Mouse (Mus musculus) MEL (cell line): ENCODE data around the gene Sass6. TPM values are rescaled to one million over a fixed set of nuclear protein-coding genes. Genes with fewer than 3 reads are reported as not detected.
A peak's percentile ranks its signal among the peaks of the same experiment; 100 is the strongest.

Experiments
- DNase-seq: peaks from one replicate; pipeline ENCODE4 v3.0.0; 2011; ENCODE audit warnings: low read depth, low spot score
- H3K27ac ChIP-seq: 2 replicates; pipeline ENCODE4 v1.5.1; 2012; ENCODE audit warnings: low read depth, mild to moderate bottlenecking, control low read depth, low read length, moderate library complexity; ENCODE audit not compliant: control insufficient read depth
- H3K27me3 ChIP-seq, 2 experiments: fragments of 150-350 bp in 1 of 2; sonication (generic) in 1 of 2; 2 replicates each; pipeline ENCODE4 v1.6.1; 2012; ENCODE audit warnings: low read length in 2 of 2, mild to moderate bottlenecking in 2 of 2, improper control_type of control experiment in 1 of 2, moderate library complexity in 1 of 2; ENCODE audit not compliant: insufficient read depth in 2 of 2, control insufficient read depth in 1 of 2
- H3K36me3 ChIP-seq, 2 experiments: 2 replicates each; pipeline ENCODE4 v1.6.1; 2012 to 2014; ENCODE audit warnings: low read length in 2 of 2, improper control_type of control experiment in 1 of 2, inconsistent platforms in 1 of 2, mild to moderate bottlenecking in 1 of 2; ENCODE audit not compliant: insufficient read depth in 2 of 2, control insufficient read depth in 1 of 2
- H3K4me1 ChIP-seq, 2 experiments: fragments of 150-350 bp in 1 of 2; sonication (generic) in 1 of 2; 2 replicates each; pipeline ENCODE4 v1.6.1; 2012; ENCODE audit warnings: low read length in 2 of 2, improper control_type of control experiment in 1 of 2, mild to moderate bottlenecking in 1 of 2; ENCODE audit not compliant: insufficient read depth in 2 of 2, control insufficient read depth in 1 of 2
- H3K4me3 ChIP-seq, 2 experiments: fragments of 150-350 bp in 1 of 2; sonication (generic) in 1 of 2; 2 replicates each; pipeline ENCODE4 v1.5.1; 2012; ENCODE audit warnings: low read depth in 2 of 2, low read length in 2 of 2, mild to moderate bottlenecking in 2 of 2, moderate library complexity in 2 of 2, control low read depth in 1 of 2, improper control_type of control experiment in 1 of 2; ENCODE audit not compliant: control insufficient read depth in 1 of 2, insufficient read depth in 1 of 2
- H3K79me2 ChIP-seq: 2 replicates; pipeline ENCODE4 v1.6.1; 2012; ENCODE audit warnings: mild to moderate bottlenecking, low read length, moderate library complexity; ENCODE audit not compliant: control insufficient read depth, poor library complexity, insufficient read depth
- H3K9ac ChIP-seq: 2 replicates; pipeline ENCODE4 v1.6.1; 2012; ENCODE audit warnings: low read depth, mild to moderate bottlenecking, control low read depth, low read length, moderate library complexity; ENCODE audit not compliant: control insufficient read depth, poor library complexity, severe bottlenecking
- H3K9me3 ChIP-seq: fragments of 150-350 bp; sonication (generic); replicated peaks from 2 replicates; pipeline ENCODE4 v1.6.1; 2012; ENCODE audit warnings: mild to moderate bottlenecking, low read length, improper control_type of control experiment, moderate library complexity; ENCODE audit not compliant: insufficient read depth
- BHLHE40 ChIP-seq: IDR thresholded peaks from 2 replicates; pipeline ENCODE4 v1.6.1; 2012; ENCODE audit warnings: low read depth, mild to moderate bottlenecking, inconsistent platforms, low read length, improper control_type of control experiment, borderline replicate concordance
- CHD1 ChIP-seq: IDR thresholded peaks from 2 replicates; pipeline ENCODE4 v1.6.1; 2012; ENCODE audit warnings: low read depth, mild to moderate bottlenecking, inconsistent platforms, low read length, improper control_type of control experiment
- CHD2 ChIP-seq: IDR thresholded peaks from 2 replicates; pipeline ENCODE4 v1.6.1; 2011; ENCODE audit warnings: low read length, improper control_type of control experiment
- E2F4 ChIP-seq: IDR thresholded peaks from 2 replicates; pipeline ENCODE4 v1.6.1; 2011; ENCODE audit warnings: low read depth, low read length, improper control_type of control experiment, borderline replicate concordance
- EP300 ChIP-seq, 2 experiments: IDR thresholded peaks; 2 replicates each; pipeline ENCODE4 v1.6.1; 2011; ENCODE audit warnings: improper control_type of control experiment in 2 of 2, low read length in 2 of 2, low read depth in 1 of 2, mild to moderate bottlenecking in 1 of 2
- ETS1 ChIP-seq: IDR thresholded peaks from 2 replicates; pipeline ENCODE4 v1.6.1; 2012; ENCODE audit warnings: low read depth, mild to moderate bottlenecking, inconsistent platforms, low read length, improper control_type of control experiment, moderate library complexity
- GABPA ChIP-seq: IDR thresholded peaks from 2 replicates; pipeline ENCODE4 v1.6.1; 2012; ENCODE audit warnings: low read depth, mild to moderate bottlenecking, inconsistent platforms, low read length, improper control_type of control experiment, moderate library complexity
- GATA1 ChIP-seq: IDR thresholded peaks from 2 replicates; pipeline ENCODE4 v1.6.1; 2011; ENCODE audit warnings: low read depth, low read length, improper control_type of control experiment
- MAFK ChIP-seq: IDR thresholded peaks from 2 replicates; pipeline ENCODE4 v1.6.1; 2011; ENCODE audit warnings: low read depth, mild to moderate bottlenecking, low read length, improper control_type of control experiment, borderline replicate concordance
- MAX ChIP-seq: IDR thresholded peaks from 2 replicates; pipeline ENCODE4 v1.6.1; 2011; ENCODE audit warnings: low read length, improper control_type of control experiment
- MEF2A ChIP-seq: IDR thresholded peaks from 2 replicates; pipeline ENCODE4 v1.6.1; 2014; ENCODE audit warnings: low read depth, mild to moderate bottlenecking, inconsistent platforms, low read length, improper control_type of control experiment; ENCODE audit not compliant: poor library complexity, insufficient replicate concordance, severe bottlenecking; ENCODE audit errors: extremely low read depth
- MXI1 ChIP-seq: IDR thresholded peaks from 2 replicates; pipeline ENCODE4 v1.6.1; 2011; ENCODE audit warnings: mild to moderate bottlenecking, low read depth, low read length, improper control_type of control experiment
- MYC ChIP-seq: IDR thresholded peaks from 2 replicates; pipeline ENCODE4 v1.6.1; 2011; ENCODE audit warnings: low read depth, mild to moderate bottlenecking, low read length, improper control_type of control experiment, moderate library complexity
- NELFE ChIP-seq: IDR thresholded peaks from 2 replicates; pipeline ENCODE4 v1.6.1; 2011; ENCODE audit warnings: low read depth, low read length, improper control_type of control experiment
- NRF1 ChIP-seq: IDR thresholded peaks from 2 replicates; pipeline ENCODE4 v1.6.1; 2014; ENCODE audit warnings: low read depth, mild to moderate bottlenecking, inconsistent platforms, low read length, improper control_type of control experiment, moderate library complexity; ENCODE audit not compliant: poor library complexity, insufficient read depth, severe bottlenecking
- SIN3A ChIP-seq: IDR thresholded peaks from 2 replicates; pipeline ENCODE4 v1.6.1; 2012; ENCODE audit warnings: low read length, improper control_type of control experiment, inconsistent platforms
- TAL1 ChIP-seq: IDR thresholded peaks from 2 replicates; pipeline ENCODE4 v1.6.1; 2012; ENCODE audit warnings: mild to moderate bottlenecking, inconsistent platforms, low read length, moderate library complexity, mixed read lengths
- TBP ChIP-seq: IDR thresholded peaks from 2 replicates; pipeline ENCODE4 v1.8.0; 2011; ENCODE audit warnings: low read depth, low read length, improper control_type of control experiment
- UBTF ChIP-seq: IDR thresholded peaks from 2 replicates; pipeline ENCODE4 v1.6.1; 2012; ENCODE audit warnings: low read depth, mild to moderate bottlenecking, inconsistent platforms, low read length, improper control_type of control experiment, moderate library complexity, borderline replicate concordance; ENCODE audit not compliant: insufficient read depth
- USF1 ChIP-seq: IDR thresholded peaks from 2 replicates; pipeline ENCODE4 v1.6.1; 2014; ENCODE audit warnings: low read depth, mild to moderate bottlenecking, inconsistent platforms, low read length, improper control_type of control experiment, moderate library complexity
- ZNF384 ChIP-seq: IDR thresholded peaks from 2 replicates; pipeline ENCODE4 v1.6.1; 2012; ENCODE audit warnings: low read depth, mild to moderate bottlenecking, inconsistent platforms, low read length, improper control_type of control experiment
- polyA plus RNA-seq, 2 experiments: library from polyadenylated mRNA; stranded (reverse) in 1 of 2; unstranded in 1 of 2; fragments of >175 nt in 1 of 2; fragments of >200 nt in 1 of 2; gene quantifications; 2 replicates each; pipeline versions ENCODE4 v1.2.1 to v1.2.4; 2012; ENCODE audit warnings: low replicate concordance in 2 of 2, low read depth in 1 of 2; ENCODE audit not compliant: insufficient read length in 2 of 2, insufficient read depth in 1 of 2, missing spikeins in 1 of 2
- total RNA-seq: library from RNA; depleted of rRNA; stranded (reverse); fragments of 300-350 nt; gene quantifications from 2 replicates; pipeline ENCODE4 v1.2.3, GENCODE M21; 2012

Gene Sass6
- total and polyA plus RNA-seq, 3 experiments: 8.5 to 15.4 TPM; not detected in 1

DNA sequence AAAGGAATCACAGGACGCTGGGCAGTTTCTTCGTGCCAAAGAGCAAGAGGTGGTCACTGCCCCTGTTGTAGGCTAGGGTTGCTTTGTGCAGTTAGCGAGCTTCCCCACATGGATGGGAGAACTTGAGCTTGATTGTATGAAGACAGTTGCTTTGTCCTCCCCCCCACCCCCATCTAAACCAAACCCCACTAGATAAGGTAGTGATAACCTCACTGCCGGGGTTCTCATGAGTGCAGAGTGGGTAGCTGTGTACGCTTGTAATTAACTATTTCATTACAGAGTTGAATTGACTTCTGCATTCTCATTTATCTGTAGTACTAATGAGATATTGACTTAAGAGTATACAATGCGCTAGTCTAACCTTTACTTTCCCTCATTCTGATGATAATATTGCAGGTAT is 24.1 kb downstream of the Sass6 start (continued):
- TF ChIP-seq MXI1 (peak; percentile 59), CHD1 (0 out of 2 replicates have a peak, but pooled peaks have one; percentile 45), NRF1 (no peak), SIN3A (peak; percentile 92), MYC (no peak; the same call in 1 of the 2 replicates), EP300 (IDR thresholded peaks at IDR 0.05; ENCODE audit: low read depth in 1 of 2, low read length in 2 of 2) (peak; percentile 85 to 92), ZNF384 (no peak), MEF2A (no peak), E2F4 (no peak), NELFE (no peak)

DNA sequence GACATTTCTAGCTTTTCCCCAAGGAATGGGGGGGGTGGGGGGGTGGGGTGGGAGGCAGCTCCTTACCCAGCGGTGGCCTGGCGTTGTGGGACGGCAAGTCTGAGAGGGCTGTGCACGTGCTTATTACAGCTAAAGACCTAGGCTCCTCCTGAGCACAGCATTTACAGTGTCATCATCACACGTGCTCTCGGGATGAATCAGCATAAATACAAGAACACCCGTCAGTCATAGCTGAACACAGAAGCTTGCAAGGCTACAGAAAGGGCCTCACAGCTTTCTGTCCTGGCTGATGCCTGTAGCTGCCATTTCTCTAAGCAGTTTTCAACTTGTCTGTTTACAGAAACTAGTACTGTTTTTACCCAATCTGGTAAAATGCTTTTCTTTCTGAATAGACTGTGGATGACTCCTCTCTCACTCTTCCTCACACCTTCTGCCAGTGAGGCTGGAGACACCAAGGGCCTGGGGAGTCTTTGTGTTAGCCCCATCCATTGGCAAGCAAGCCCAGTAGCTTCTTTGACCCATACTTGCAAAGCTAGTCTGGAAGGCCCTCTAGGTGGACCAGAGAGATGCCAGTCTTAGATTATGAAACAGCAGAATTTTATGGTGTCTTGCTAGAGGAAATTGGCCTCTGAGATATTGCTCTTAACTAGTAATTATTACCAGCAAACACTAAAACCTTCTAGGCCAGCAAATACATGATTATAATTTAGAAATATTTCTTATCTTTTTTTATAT is 26.0 kb downstream of the Sass6 start:
- H3K36me3 ChIP-seq: peaks cover 6 to 42% of the 10 kb centered on the region in 2 experiments; a peak in 3 of 4 replicates
- H3K79me2 ChIP-seq: no peaks in the 10 kb centered on the region
- H3K4me3 ChIP-seq: no peak overlapping the region
- H3K4me1 ChIP-seq: peaks cover 30 to 39% of the 10 kb centered on the region in 2 experiments
- H3K9ac ChIP-seq: peak overlapping the region; percentile 34
- peak overlapping the region; percentile 68 for H3K27ac ChIP-seq
- DNase-seq: peak; percentile 78
- no peaks in the 10 kb centered on the region for H3K27me3 ChIP-seq
- H3K9me3 ChIP-seq: no peaks in the 10 kb centered on the region
- TF ChIP-seq CHD2 (no peak), BHLHE40 (peak; percentile 95), GABPA (peak; percentile 77; the same call in 1 of the 2 replicates), NELFE (no peak), GATA1 (peak; percentile 51), SIN3A (peak; percentile 87), MXI1 (peak; percentile 96), NRF1 (no peak), TBP (peak; percentile 46; the same call in 1 of the 2 replicates), USF1 (peak; percentile 73), MAX (peak; percentile 96), ETS1 (peak; percentile 77; the same call in 1 of the 2 replicates), MYC (peak; percentile 97), MAFK (peak; percentile 51; the same call in 1 of the 2 replicates), UBTF (no peak), TAL1 (no peak)
